ENCODE assay signal across 9 mouse cellular contexts in genomic region chr6:28423767-28424695, GRCm38 (mm10). TPM values are rescaled to one million over a fixed set of nuclear protein-coding genes. Genes with fewer than 3 reads are reported as not detected.
A peak's percentile ranks its signal among the peaks of the same experiment; 100 is the strongest.
DNase-seq lines count a peak whose midpoint lies in the region; ATAC-seq and TF ChIP-seq lines count a peak whose summit lies in the region.
"Had no signal": no experiment of that assay in that cellular context is flagged by ENCODE, and none has a peak within 500 bp of the region (broad histone marks: within the 10 kb centered on the region; RNA-seq: fewer than 3 reads in every experiment).

No protein-coding gene starts in this region.

- peak; percentile 48 for ATAC-seq in heart, embryonic 15.5 days (replicated peaks; ENCODE audit: insufficient number of reproducible peaks, insufficient read depth, low FRiP score, low read depth)

- H3K4me2 ChIP-seq in heart, embryonic 15.5 days = peak overlapping the region; percentile 75

- DNase-seq in adrenal gland, postnatal 36 days = peak; percentile 64 to 73
- DNase-seq in kidney, postnatal 25 days = peak; percentile 60 to 86
- DNase-seq in lung, adult 2 months = peak; percentile 68
- DNase-seq in thymus, adult 2 months = peak; percentile 57

- H3K27me3 ChIP-seq in C2C12 (ENCODE audit: control insufficient read depth, insufficient read depth, insufficient read length) = no peaks in the 10 kb centered on the region
- no peaks in the 10 kb centered on the region for H3K27me3 ChIP-seq in heart, embryonic 15.5 days
- H3K27me3 ChIP-seq in thymus, adult 2 months (ENCODE audit: control insufficient read depth, insufficient read depth, low read length) = no peaks in the 10 kb centered on the region

- peaks cover 5% of the 10 kb centered on the region; the same call in 1 of the 2 replicates for H3K4me1 ChIP-seq in embryonic fibroblast, embryonic 13.5 days (ENCODE audit: control insufficient read depth, insufficient read depth, low read length)
- H3K4me1 ChIP-seq in heart, embryonic 15.5 days (replicated peaks) = peaks cover 47% of the 10 kb centered on the region
- H3K4me1 ChIP-seq in lung, adult 2 months (ENCODE audit: control insufficient read depth, insufficient read depth, low read length) = peaks cover 17% of the 10 kb centered on the region; the same call in 1 of the 2 replicates
- peaks cover 25% of the 10 kb centered on the region for H3K4me1 ChIP-seq in olfactory bulb, adult 2 months (ENCODE audit: control insufficient read depth, insufficient read depth, low read length)
- peaks cover 34% of the 10 kb centered on the region for H3K4me1 ChIP-seq in thymus, adult 2 months (replicated peaks; ENCODE audit: control insufficient read depth, insufficient read depth, low read length)

- peak; percentile 49 for TF ChIP-seq POLR2A in embryonic fibroblast, embryonic 13.5 days (IDR thresholded peaks at IDR 0.05; ENCODE audit: low read depth, low read length)
- no peak for TF ChIP-seq POLR2A in lung, adult 2 months (IDR thresholded peaks at IDR 0.05; ENCODE audit: borderline replicate concordance, extremely low read depth, low read depth, low read length)
- no peak for TF ChIP-seq POLR2A in olfactory bulb, adult 2 months (IDR thresholded peaks at IDR 0.05; ENCODE audit: insufficient read depth, low read depth, low read length)
- TF ChIP-seq POLR2A in thymus, adult 2 months (IDR thresholded peaks at IDR 0.05; ENCODE audit: control insufficient read depth, extremely low read depth, insufficient read depth, low read length, poor library complexity) = no peak

- H3K79me2 ChIP-seq in C2C12 (ENCODE audit: control insufficient read depth, insufficient read depth) = peaks cover 32% of the 10 kb centered on the region

- WGBS in heart, embryonic 15.5 days = 4% methylated on average over 46 of the region's 46 CpGs
- WGBS in lung, adult 2 months = 7% methylated on average over 45 of the region's 46 CpGs
- WGBS in olfactory bulb, adult 2 months = 9% methylated on average over 42 of the region's 46 CpGs
- 17% methylated on average over 43 of the region's 46 CpGs for WGBS in thymus, adult 2 months

- H3K9ac ChIP-seq in heart, embryonic 15.5 days = peak overlapping the region; percentile 98

- H3K4me3 ChIP-seq in C2C12 (ENCODE audit: insufficient read depth, poor library complexity, severe bottlenecking) = peak overlapping the region; percentile 89
- peak overlapping the region; percentile 90 for H3K4me3 ChIP-seq in embryonic fibroblast, embryonic 13.5 days (ENCODE audit: insufficient read depth, low read length)
- peak overlapping the region; percentile 96 for H3K4me3 ChIP-seq in heart, embryonic 15.5 days
- peak overlapping the region; percentile 74 for H3K4me3 ChIP-seq in lung, adult 2 months (replicated peaks; ENCODE audit: extremely low read depth, low read depth, low read length)
- H3K4me3 ChIP-seq in olfactory bulb, adult 2 months (ENCODE audit: insufficient read depth, low read depth, low read length) = peak overlapping the region; percentile 97
- peak overlapping the region; percentile 74 for H3K4me3 ChIP-seq in thymus, adult 2 months (ENCODE audit: control insufficient read depth, insufficient read depth, low read length)

- H3K9me3 ChIP-seq in heart, embryonic 15.5 days (replicated peaks) = no peaks in the 10 kb centered on the region

- TF ChIP-seq CTCF in C2C12 (IDR thresholded peaks at IDR 0.05; ENCODE audit: control insufficient read depth, insufficient read depth, insufficient read length) = peak; percentile 44
- TF ChIP-seq CTCF in embryonic fibroblast, embryonic 13.5 days (IDR thresholded peaks at IDR 0.05; ENCODE audit: borderline replicate concordance, insufficient read depth, low read length) = no peak
- no peak for TF ChIP-seq CTCF in lung, adult 2 months (IDR thresholded peaks at IDR 0.05; ENCODE audit: insufficient read depth, low read length)
- no peak for TF ChIP-seq CTCF in olfactory bulb, adult 2 months (IDR thresholded peaks at IDR 0.05; ENCODE audit: insufficient read depth, low read depth, low read length)
- TF ChIP-seq CTCF in thymus, adult 2 months (IDR thresholded peaks at IDR 0.05; ENCODE audit: borderline replicate concordance, control insufficient read depth, extremely low read depth, insufficient read depth, low read length, poor library complexity) = 0 out of 2 replicates have a peak, but pooled peaks have one; percentile 38

- H3K36me3 ChIP-seq in C2C12 (ENCODE audit: control insufficient read depth, insufficient read depth) = peaks cover 10% of the 10 kb centered on the region
- H3K36me3 ChIP-seq in heart, embryonic 15.5 days = peaks cover 18% of the 10 kb centered on the region
- peaks cover 5% of the 10 kb centered on the region; the same call in 1 of the 2 replicates for H3K36me3 ChIP-seq in thymus, adult 2 months (ENCODE audit: control insufficient read depth, insufficient read depth, low read length)

- peak overlapping the region; percentile 95 for H3ac ChIP-seq in C2C12 (ENCODE audit: control insufficient read depth, insufficient read length, low read depth)

- peaks cover 14% of the 10 kb centered on the region for H3K79me3 ChIP-seq in C2C12 (ENCODE audit: low read depth)

- peak overlapping the region; percentile 12; the same call in 1 of the 2 replicates for H3K27ac ChIP-seq in embryonic fibroblast, embryonic 13.5 days (ENCODE audit: insufficient read depth, low read length)
- peak overlapping the region; percentile 87 for H3K27ac ChIP-seq in heart, embryonic 15.5 days
- H3K27ac ChIP-seq in olfactory bulb, adult 2 months (ENCODE audit: insufficient read depth, low read depth, low read length) = 0 out of 2 replicates have a peak overlapping the region, but pooled peaks have one; percentile 3
- no peak overlapping the region for H3K27ac ChIP-seq in thymus, adult 2 months (ENCODE audit: control insufficient read depth, insufficient read depth, low read length)

TF ChIP-seq in C2C12, 6 proteins besides CTCF, POLR2A, EP300 and RAD21:
- TF ChIP-seq MYOG (IDR thresholded peaks at IDR 0.05; ENCODE audit: control insufficient read depth, extremely low read depth, insufficient read length) = no peak
- TF ChIP-seq USF1 (IDR thresholded peaks at IDR 0.05; ENCODE audit: low read depth) = no peak
- no peak for TF ChIP-seq MAX (IDR thresholded peaks at IDR 0.05)
- TF ChIP-seq CEBPB (IDR thresholded peaks at IDR 0.05; ENCODE audit: low read depth) = no peak
- TF ChIP-seq MYOD1 (IDR thresholded peaks at IDR 0.05; ENCODE audit: control insufficient read depth, insufficient read length, low read depth) = no peak
- TF ChIP-seq FOSL1 (IDR thresholded peaks at IDR 0.05; ENCODE audit: insufficient read depth, low read length, poor library complexity, severe bottlenecking) = no peak
TF ChIP-seq in C2C12: peak in this region for 0.

RNA-seq across cellular contexts. Expression of gene Arf5, which starts 0.7 kb away (rescaled TPM):
- polyA plus RNA-seq in C2C12 (2012; fragmentation: generic; extraction: Trizol) = 203 TPM
- 100 to 1,000 TPM; 149 to 171 TPM for total RNA-seq in adrenal gland, postnatal 36 days (2021)
- polyA plus RNA-seq in embryonic fibroblast, embryonic 13.5 days (2011; ENCODE audit: insufficient read length, low read depth, missing spikeins) = 103 and 128 TPM in 2 replicates
- 231 and 273 TPM in 2 replicates for polyA plus RNA-seq in heart, embryonic 15.5 days (2015; fragmentation: Nextera tagmentation; extraction: Ambion mirVana)
- 377 and 390 TPM in 2 replicates for polyA plus RNA-seq in lung, adult 2 months (2012; rRNA removed)
- polyA plus RNA-seq in olfactory bulb, adult 2 months (2012; ENCODE audit: insufficient read depth, insufficient read length, low replicate concordance, missing spikeins) = not detected in 2 replicates
- 595 and 682 TPM in 2 replicates for polyA plus RNA-seq in thymus, adult 2 months (2012; rRNA removed)

RNA-seq across cellular contexts. Expression of gene Fscn3, which starts 3.6 kb away (rescaled TPM):
- not detected for polyA plus RNA-seq in C2C12 (2012; fragmentation: generic; extraction: Trizol)
- under 1 TPM in 1 of 2 experiments, not detected in 1; 0.17 TPM for total RNA-seq in adrenal gland, postnatal 36 days (2021)
- not detected in 2 replicates for polyA plus RNA-seq in embryonic fibroblast, embryonic 13.5 days (2011; ENCODE audit: insufficient read length, low read depth, missing spikeins)
- polyA plus RNA-seq in heart, embryonic 15.5 days (2015; fragmentation: Nextera tagmentation; extraction: Ambion mirVana) = not detected in 2 replicates
- 0.09 TPM in 1 of 2 replicates, not detected in the other for polyA plus RNA-seq in lung, adult 2 months (2012; rRNA removed)
- polyA plus RNA-seq in olfactory bulb, adult 2 months (2012; ENCODE audit: insufficient read depth, insufficient read length, low replicate concordance, missing spikeins) = not detected in 2 replicates
- 0.19 TPM in 1 of 2 replicates, not detected in the other for polyA plus RNA-seq in thymus, adult 2 months (2012; rRNA removed)
- total RNA-seq: common myeloid progenitor, adult 5-6 weeks had no signal

RNA-seq across cellular contexts. Expression of gene Gcc1, which starts 4.2 kb away (rescaled TPM):
- 4.7 TPM for polyA plus RNA-seq in C2C12 (2012; fragmentation: generic; extraction: Trizol)
- 10 to 100 TPM; 16.9 to 18.2 TPM for total RNA-seq in adrenal gland, postnatal 36 days (2021)
- 15.3 and 15.4 TPM in 2 replicates for polyA plus RNA-seq in embryonic fibroblast, embryonic 13.5 days (2011; ENCODE audit: insufficient read length, low read depth, missing spikeins)
- 5.9 and 9.1 TPM in 2 replicates for polyA plus RNA-seq in heart, embryonic 15.5 days (2015; fragmentation: Nextera tagmentation; extraction: Ambion mirVana)
- 8.0 and 9.3 TPM in 2 replicates for polyA plus RNA-seq in lung, adult 2 months (2012; rRNA removed)
- polyA plus RNA-seq in olfactory bulb, adult 2 months (2012; ENCODE audit: insufficient read depth, insufficient read length, low replicate concordance, missing spikeins) = not detected in 2 replicates
- polyA plus RNA-seq in thymus, adult 2 months (2012; rRNA removed) = 9.3 and 10.6 TPM in 2 replicates

RNA-seq across cellular contexts. Expression of gene Pax4, which starts 25.1 kb away (rescaled TPM):
- polyA plus RNA-seq in C2C12 (2012; fragmentation: generic; extraction: Trizol) = not detected
- total RNA-seq in adrenal gland, postnatal 36 days (2021) = not detected
- not detected in 2 replicates for polyA plus RNA-seq in embryonic fibroblast, embryonic 13.5 days (2011; ENCODE audit: insufficient read length, low read depth, missing spikeins)
- polyA plus RNA-seq in heart, embryonic 15.5 days (2015; fragmentation: Nextera tagmentation; extraction: Ambion mirVana) = not detected in 2 replicates
- polyA plus RNA-seq in lung, adult 2 months (2012; rRNA removed) = not detected in 2 replicates
- polyA plus RNA-seq in olfactory bulb, adult 2 months (2012; ENCODE audit: insufficient read depth, insufficient read length, low replicate concordance, missing spikeins) = not detected in 2 replicates
- not detected in 2 replicates for polyA plus RNA-seq in thymus, adult 2 months (2012; rRNA removed)
- total RNA-seq: common myeloid progenitor, adult 5-6 weeks had no signal

RNA-seq across cellular contexts. Expression of gene Zfp800, which starts 26.2 kb away (rescaled TPM):
- polyA plus RNA-seq in C2C12 (2012; fragmentation: generic; extraction: Trizol) = 2.5 TPM
- 10 to 100 TPM; 25.5 to 27.5 TPM for total RNA-seq in adrenal gland, postnatal 36 days (2021)
- polyA plus RNA-seq in embryonic fibroblast, embryonic 13.5 days (2011; ENCODE audit: insufficient read length, low read depth, missing spikeins) = 20.0 and 21.9 TPM in 2 replicates
- 12.7 and 13.3 TPM in 2 replicates for polyA plus RNA-seq in heart, embryonic 15.5 days (2015; fragmentation: Nextera tagmentation; extraction: Ambion mirVana)
- polyA plus RNA-seq in lung, adult 2 months (2012; rRNA removed) = 3.0 and 4.4 TPM in 2 replicates
- not detected in 2 replicates for polyA plus RNA-seq in olfactory bulb, adult 2 months (2012; ENCODE audit: insufficient read depth, insufficient read length, low replicate concordance, missing spikeins)
- 8.5 and 10.8 TPM in 2 replicates for polyA plus RNA-seq in thymus, adult 2 months (2012; rRNA removed)

Comparison
In these comparisons a context has a peak if more than half of its experiments do, and no peak if none do; other contexts are left out.
1. CTCF ChIP-seq: peak in C2C12 (single experiment) and thymus, adult 2 months (single experiment); none in embryonic fibroblast, embryonic 13.5 days (single experiment), lung, adult 2 months (single experiment) and olfactory bulb, adult 2 months (single experiment).
2. Peak in every context shown above with its lines, with median percentiles within 50 percentile points of each other: H3K4me3 ChIP-seq and DNase-seq.